Mouse (Mus musculus) liver, adult (tissue): ENCODE measurements around the gene Nek2.

Experiments
- GATA4 ChIP-seq: IDR thresholded peaks from 2 replicates; pipeline ENCODE4 v1.6.1; 2014; ENCODE audit warnings: mild to moderate bottlenecking, low read length; ENCODE audit not compliant: insufficient replicate concordance

The Nek2 gene

DNA sequence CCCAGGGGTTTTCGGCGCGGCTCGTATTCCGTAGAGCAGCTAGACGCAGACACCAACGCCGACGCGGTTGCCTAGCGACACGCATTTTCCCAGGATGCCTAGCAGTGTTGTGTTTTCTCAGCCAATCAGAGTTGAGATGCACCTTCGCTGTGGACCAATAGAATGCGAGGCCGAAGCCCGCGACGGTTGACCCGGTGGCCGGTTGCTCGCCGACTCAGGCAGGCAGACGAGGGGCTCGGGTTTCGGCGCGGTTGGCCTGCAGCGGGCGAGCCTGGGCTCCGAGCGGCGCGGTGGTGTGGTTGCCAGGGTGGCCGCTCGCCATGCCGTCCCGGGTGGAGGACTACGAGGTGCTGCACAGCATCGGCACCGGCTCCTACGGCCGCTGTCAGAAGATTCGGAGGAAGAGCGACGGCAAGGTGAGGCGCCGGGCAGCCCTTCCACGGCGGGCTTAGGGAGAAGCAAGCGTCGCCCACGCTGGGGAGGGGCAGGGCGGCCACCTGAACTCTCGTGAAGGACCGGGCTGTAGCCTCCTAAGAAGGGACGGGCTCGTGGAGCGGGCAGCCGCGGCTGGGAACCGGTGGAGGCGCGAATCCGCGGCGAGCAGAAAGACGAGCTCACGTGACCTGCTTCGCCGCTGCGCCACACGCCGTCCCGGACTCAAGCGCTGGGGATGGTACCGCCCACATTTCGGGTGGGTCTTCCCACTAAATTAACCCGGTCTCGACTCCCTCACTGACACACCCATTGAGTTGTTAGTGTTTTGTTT is at the start of gene Nek2:
TSS of gene Nek2 (plus strand) at position 119 of the 766 bp plus-strand sequence.
- no peak for TF ChIP-seq GATA4

DNA sequence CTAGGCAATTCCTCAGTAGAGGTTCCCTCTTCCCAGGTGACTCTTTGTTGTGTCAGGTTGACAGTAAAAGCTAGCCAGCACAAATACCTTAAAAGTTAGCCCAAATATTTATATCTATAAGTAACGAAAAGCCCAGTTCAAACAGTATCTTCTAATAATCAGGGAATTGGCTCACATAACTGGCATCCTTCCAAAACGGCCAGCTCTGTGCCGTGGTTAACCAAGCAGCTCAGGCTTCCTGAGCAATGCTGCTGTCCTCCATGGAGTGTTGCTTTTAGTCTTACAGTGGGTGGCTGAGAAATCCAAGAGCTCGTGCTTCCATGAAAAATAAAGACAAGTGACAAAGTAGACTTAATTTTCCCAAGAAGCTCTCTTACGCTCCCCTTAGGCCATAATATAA is 47.1 kb upstream of the Nek2 start:
- no peak for TF ChIP-seq GATA4

DNA sequence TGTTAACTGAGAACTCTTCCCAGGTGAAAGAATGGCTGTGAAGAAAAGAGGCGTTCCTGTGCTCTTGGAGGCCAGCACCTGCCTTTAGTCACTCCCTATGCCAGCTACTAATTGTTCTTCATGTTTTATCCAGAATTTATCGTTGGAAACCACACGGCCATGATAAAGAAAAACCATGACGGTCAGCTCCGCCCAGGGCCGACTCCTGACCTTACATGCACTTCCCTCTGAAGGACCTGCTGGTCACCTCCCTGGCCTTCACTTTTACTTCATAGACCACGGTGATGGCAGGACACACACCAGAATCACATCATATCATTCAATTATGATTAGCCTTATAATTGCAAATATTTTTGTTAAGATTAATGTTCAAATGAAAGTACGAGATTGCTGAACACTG is 46.1 kb upstream of the Nek2 start:
- TF ChIP-seq GATA4 = no peak

DNA sequence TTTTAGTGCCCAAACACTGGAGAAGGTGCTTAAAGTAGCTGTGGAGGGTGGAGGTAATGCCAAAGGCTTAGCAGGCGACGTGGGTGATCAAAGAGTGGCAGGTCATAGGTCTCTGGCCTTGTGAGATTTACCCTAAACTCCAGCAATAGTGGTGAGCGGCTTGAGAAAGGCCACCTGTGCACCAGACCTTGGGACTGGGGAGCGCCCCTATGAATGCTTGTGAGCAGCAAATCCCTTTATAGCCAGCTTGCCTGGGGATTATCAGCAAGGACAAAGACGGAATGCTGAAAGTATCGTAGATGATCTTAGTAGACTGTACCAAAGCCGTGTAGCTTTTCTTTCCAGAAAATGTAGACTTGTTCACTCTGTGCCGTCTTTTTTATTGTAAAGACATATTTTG is 43.7 kb upstream of the Nek2 start:
- no peak for TF ChIP-seq GATA4

DNA sequence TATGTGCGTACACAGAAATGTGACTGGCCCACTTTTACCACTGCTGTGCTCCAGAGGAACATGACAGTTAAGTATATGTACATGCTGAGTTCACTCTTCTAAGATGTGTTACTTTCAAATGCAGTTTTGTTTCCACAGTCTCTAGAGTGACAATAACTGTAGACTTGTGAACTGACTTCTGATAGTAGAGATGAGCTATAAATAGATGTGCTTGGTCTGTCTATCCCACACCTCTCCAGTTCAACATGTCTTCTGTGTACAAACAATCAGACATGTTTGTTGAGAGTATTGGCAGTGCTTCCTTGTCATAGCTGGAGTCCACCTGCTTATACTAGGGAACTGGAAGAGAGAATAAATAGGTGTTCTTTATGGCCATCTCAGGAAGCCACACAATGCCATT is 40.8 kb upstream of the Nek2 start:
- no peak for TF ChIP-seq GATA4

DNA sequence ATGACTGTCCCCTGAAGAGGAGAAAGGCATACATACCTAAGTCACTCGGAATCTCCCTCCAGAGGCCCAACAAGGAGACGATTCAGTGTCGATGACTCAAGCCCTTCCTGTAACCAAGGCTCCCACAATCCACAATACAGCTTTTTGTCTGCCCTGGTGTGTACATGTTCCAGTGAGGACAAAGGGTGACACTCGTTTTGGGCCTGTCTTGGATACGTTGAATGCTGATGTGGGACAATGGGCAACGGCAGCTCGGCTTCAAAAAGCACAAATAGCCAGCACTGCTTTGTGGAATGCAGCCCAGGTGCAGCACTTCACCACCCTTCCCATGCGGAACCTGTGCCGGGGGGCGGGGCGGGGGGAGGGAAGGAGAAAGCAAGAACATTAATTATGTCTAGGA is 36.1 kb upstream of the Nek2 start:
- TF ChIP-seq GATA4 = no peak

DNA sequence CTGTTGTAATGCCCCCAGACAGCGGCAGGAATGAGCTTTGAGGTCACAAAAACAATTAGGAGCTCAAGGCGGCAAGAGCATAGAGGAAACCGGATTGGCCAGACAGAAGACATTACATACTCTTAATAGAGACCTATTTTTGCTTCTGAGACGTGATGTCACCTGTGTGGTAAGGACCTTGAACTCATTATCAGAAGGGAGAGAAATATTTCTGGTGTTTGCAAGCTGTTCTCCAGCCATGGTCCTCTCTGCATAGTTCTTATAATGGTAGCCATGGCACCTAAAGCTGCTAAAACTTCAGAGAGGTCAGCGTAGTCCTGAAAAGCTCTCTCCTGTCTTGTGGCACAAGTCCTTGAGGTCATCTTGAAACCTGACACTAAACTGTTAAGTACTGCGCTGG is 35.0 kb upstream of the Nek2 start:
- TF ChIP-seq GATA4 = no peak

DNA sequence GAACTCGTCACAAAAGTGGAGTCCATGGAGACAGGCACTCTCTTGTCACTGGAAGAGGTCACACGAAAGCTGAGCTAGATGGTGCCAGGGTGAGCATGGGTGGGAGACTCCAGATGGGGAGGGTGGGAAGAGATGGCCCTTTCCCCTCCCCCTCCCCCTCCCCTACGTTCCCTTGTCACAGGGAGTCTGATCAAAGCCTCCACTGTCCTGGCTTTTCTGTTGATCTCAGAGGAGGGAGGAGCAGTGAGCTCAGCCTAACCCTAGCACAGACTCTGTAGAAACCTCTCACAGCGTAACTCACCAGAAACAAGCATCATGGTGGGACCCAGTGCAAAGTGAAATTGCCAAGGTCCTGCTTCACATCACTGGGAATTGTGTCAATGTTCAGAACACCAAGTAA is 33.9 kb upstream of the Nek2 start:
- no peak for TF ChIP-seq GATA4

DNA sequence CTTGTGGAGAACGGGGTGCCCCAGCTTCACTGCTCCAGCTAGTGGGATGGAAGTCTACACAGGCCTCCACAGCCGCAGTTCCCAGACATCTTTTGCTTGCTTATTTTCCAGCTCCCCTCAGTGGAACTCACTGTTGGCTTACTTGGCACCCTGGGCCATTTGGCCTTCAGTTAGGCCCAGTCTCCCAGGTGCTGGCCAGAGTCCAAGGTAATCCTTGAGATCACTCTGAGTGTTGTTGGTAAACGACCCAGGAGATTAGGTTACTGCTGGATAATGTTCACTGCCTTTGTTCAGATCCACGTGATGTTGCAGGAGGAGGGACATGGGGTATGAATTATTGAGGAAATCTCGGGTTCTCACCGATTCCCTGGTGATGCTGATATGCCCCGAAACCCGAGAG is 28.3 kb upstream of the Nek2 start:
- TF ChIP-seq GATA4 = no peak

DNA sequence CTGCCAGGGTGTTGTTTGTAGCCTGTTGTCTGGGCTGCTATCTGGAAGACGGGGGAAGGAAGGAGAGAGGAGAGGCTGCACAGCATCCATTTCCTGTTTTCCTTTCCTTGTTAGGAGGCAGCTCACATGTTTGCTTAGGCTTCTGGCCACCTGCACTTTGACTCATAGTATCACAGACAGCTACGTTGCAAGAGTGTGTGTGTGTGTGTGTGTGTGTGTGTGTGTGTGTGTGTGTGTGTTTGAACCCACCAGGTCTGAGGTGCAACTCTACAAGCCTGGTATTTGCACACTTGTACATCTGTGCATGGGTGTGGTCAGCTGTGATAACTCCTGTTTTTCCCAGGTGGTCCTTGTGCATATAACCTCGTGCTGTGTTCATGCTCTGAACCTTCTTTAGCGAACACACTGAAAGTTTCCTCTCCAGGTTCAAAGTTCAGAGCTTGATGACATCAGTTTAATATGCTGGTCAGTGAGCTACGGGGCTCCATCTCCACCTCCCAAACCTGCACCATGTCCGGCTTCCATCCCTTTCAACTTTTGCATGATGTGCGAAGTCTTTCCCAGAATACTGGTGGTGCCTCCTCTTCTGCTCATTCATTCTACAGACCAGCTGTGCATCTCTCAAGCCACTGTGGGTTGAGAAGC is 27.2 kb upstream of the Nek2 start:
- TF ChIP-seq GATA4 = no peak; the same call in 1 of the 2 replicates

DNA sequence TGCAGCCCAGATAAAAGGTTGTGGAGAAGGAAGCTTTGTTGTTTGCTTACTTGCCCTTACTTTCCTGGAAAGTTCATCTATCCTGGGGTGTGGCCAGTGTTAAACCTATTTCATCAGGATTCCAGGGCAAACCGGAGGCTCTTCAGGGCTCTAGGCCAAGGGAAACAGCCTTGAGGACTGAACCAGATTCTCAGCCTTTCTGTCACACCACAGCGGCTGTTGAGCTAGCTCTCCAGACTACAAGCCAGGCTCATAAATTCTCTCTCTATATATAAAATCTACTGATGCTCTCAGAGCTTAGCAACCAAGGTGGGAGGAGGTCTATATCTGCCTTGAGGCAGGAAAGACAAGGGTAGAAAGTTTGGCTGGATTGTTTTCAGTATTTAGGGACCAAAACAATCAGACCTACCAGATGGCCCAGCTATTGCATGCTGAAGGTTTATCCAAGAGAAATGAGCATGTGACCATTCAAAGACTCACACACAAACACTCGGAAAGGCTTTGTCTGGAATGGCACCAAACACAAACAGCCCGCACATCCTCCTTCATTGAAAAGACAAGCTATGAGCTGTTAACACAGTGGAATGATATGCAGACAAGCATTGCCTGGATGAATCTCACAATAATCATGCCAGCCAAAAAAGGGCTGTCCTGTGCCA is 24.9 kb upstream of the Nek2 start:
- no peak for TF ChIP-seq GATA4

DNA sequence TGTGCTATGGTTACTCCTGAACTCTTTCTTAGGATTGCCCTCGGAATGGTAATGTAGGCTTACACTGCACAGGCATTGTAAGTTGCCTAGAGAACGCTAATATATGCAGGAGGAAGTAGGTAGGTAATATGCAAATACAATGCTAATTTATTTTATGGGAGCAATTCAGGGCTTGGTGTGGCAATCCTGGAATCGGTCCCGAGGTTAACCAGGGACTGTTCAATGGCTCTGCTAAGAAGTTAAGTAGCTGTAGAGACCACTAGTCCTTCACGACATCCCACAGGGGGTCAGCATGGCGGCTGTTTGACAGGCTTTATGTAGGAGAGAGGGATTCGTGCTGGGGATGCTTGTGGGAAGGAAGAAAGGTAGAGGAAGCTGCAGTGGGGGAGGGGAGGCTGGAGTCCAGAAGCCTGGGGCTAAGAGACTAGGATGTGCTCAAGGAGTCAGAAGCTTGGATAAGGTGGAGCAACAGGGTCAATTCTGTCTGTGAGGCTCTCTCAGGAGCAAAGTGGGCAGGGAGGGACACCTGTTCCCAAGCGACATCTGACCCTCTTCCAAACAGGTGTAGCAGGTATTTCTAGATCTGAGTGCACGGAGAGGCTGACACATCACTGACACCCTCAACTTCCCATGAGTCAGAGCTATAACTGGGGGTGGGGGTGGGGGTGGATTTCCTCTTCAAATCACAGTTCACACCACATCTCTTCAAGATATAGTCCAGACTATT is 19.0 kb upstream of the Nek2 start:
- no peak for TF ChIP-seq GATA4

DNA sequence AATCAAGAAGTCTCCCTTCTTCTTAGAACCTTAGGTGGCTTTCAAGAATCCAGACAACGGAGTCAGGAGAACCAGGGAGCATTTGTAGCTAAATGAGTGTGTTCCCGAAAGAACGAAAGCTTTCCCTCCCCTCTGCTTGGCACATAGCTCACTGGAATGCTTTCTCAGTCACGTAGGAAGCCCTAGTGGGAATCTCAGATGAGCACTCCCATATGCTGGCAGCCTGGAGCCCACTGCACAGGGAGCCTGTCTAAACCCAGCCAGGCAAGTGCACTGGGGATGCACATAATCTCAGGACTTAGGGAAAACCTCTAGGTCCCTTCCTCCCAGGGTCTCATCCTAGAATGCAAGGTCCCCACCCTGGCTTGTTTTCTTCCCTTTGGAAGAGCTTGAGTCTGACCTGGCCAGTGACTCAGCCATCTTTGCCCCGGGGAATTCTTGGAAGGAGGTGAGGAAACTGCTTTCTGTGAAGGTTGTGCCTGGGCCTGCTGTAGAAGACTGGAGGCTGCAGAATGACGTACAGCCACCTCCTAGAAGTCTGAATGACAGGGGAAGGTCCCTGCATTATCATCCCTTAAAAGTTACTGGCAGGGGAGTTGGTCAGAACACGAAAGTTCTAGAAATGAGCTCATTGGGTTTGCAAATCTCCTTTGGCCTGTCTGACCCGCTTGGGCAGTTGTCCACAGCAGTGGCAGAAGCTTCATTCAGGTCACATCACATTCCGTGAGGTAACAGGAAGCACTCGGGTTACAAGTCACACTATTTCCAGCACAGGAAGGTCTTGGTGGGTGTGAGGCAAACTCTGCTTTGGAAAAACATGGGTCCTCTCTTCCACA is 18.2 kb upstream of the Nek2 start:
- no peak for TF ChIP-seq GATA4

DNA sequence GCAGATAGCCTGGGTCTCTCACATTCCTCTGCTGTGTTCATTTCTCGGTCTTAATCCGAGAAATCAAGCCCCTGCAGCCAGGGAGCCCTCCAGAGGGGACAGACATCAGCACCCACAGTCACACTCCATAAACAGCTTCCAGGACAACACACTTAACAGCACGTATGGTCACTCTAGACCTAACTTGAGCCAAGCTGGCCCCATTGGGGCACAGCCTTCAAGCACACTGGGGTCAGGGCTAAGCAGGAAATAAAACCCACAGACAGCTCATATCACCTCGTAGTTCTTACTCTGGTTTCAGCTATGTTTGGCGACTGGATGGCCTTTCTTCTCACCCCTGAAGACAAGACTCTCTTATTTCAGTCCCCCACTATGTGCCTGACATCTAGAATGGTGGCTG is 16.5 kb upstream of the Nek2 start:
- no peak for TF ChIP-seq GATA4

DNA sequence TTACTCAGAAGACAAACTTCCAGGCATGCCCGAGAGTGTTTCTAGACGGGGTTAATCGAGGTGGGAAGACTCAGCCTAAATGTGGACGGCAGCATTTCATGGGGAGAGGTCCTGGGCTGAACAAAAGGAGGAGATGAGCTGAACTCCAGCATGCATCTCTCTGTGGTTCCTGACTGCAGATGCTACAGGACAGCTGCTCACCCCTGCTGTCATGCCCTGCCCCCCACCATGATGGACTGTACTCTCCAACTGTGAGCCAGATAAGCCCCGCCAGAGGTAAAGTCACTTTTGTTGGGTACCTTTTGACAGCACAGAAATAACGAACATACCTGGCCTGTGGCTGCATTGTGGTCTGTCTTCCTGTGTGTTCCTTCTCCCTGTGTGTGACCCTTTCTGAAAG is 15.5 kb upstream of the Nek2 start:
- TF ChIP-seq GATA4 = no peak
